Mouse (Mus musculus) limb, embryonic 10.5 days (tissue): Measurements from ENCODE around the gene Klhl29. TPM values are rescaled to one million over a fixed set of nuclear protein-coding genes. Genes with fewer than 3 reads are reported as not detected.

Experiments
- DNase-seq: peaks from one replicate; pipeline ENCODE4 v3.0.0-alpha.2; 2017; ENCODE audit warnings: low spot score
- H3K27ac ChIP-seq: fragments of 300-500 bp; sonication (generic); 2 replicates; pipeline ENCODE4 v1.5.1; 2016; ENCODE audit warnings: mild to moderate bottlenecking
- H3K27me3 ChIP-seq: fragments of 300-500 bp; sonication (generic); 2 replicates; pipeline ENCODE4 v1.6.1; 2016; ENCODE audit warnings: low read depth, mild to moderate bottlenecking; ENCODE audit not compliant: poor library complexity, severe bottlenecking
- H3K36me3 ChIP-seq: fragments of 300-500 bp; sonication (generic); 2 replicates; pipeline ENCODE4 v1.6.1; 2016; ENCODE audit warnings: mild to moderate bottlenecking, moderate library complexity
- H3K4me1 ChIP-seq: fragments of 300-500 bp; sonication (generic); 2 replicates; pipeline ENCODE4 v1.6.1; 2016
- H3K4me3 ChIP-seq: fragments of 300-500 bp; sonication (generic); 2 replicates; pipeline ENCODE4 v1.5.1; 2016; ENCODE audit warnings: mild to moderate bottlenecking, moderate library complexity
- H3K9me3 ChIP-seq: fragments of 300-500 bp; sonication (generic); replicated peaks from 2 replicates; pipeline ENCODE4 v1.6.1; 2016; ENCODE audit warnings: mild to moderate bottlenecking
- WGBS: fragments of 180-500 bp; shearing (Covaris S2); methylation state at CpG from one replicate; pipeline ENCODE4 v1.1.7; 2016; 5-methylcytosine and 5-hydroxymethylcytosine counted together
- polyA plus RNA-seq: library from polyadenylated mRNA; unstranded; fragments of >200 nt; fragmentation: Nextera tagmentation; extraction: Ambion mirVana; gene quantifications from 2 replicates; pipeline ENCODE4 v1.2.1, GENCODE M21; 2016

Klhl29 gene
- polyA plus RNA-seq, 1 experiment from 2014 or later = 1.4 TPM

GRCm38 (mm10) chr12:5316029-5316567 lies 59.4 kb downstream of the Klhl29 start:
- H3K27me3 ChIP-seq = no peaks in the 10 kb centered on the region
- no peak for DNase-seq
- 90% methylated on average over 9 of the region's 9 CpGs for WGBS

GRCm38 (mm10) chr12:5307923-5308322 lies 67.6 kb downstream of the Klhl29 start:
- 92% methylated on average over 2 of the region's 2 CpGs for WGBS
- Histone ChIP-seq H3K9me3 (no peaks in the 10 kb centered on the region), H3K4me3 (no peak overlapping the region), H3K36me3 (no peaks in the 10 kb centered on the region), H3K27me3 (no peaks in the 10 kb centered on the region), H3K27ac (no peak overlapping the region), H3K4me1 (peaks cover 4% of the 10 kb centered on the region; the same call in 1 of the 2 replicates)
- no peak for DNase-seq

More at GRCm38 (mm10) chr12:5316029-5316567, 59.4 kb downstream of the Klhl29 start:
- Histone ChIP-seq H3K27ac (no peak overlapping the region), H3K4me3 (no peak overlapping the region), H3K9me3 (no peaks in the 10 kb centered on the region), H3K4me1 (peaks cover 24% of the 10 kb centered on the region), H3K36me3 (no peaks in the 10 kb centered on the region)

GRCm38 (mm10) chr12:5305466-5305865 lies 70.0 kb downstream of the Klhl29 start:
- no peak for DNase-seq
- peaks cover 4% of the 10 kb centered on the region; the same call in 1 of the 2 replicates for H3K4me1 ChIP-seq
- WGBS = 62% methylated on average over 1 of the region's 1 CpGs
- H3K27ac ChIP-seq = no peak overlapping the region
- no peaks in the 10 kb centered on the region for H3K9me3 ChIP-seq
- H3K36me3 ChIP-seq = no peaks in the 10 kb centered on the region
- H3K27me3 ChIP-seq = no peaks in the 10 kb centered on the region
- no peak overlapping the region for H3K4me3 ChIP-seq

GRCm38 (mm10) chr12:5303912-5304311 lies 71.6 kb downstream of the Klhl29 start:
- no peak overlapping the region for H3K4me3 ChIP-seq
- H3K27ac ChIP-seq = no peak overlapping the region
- H3K27me3 ChIP-seq = no peaks in the 10 kb centered on the region
- no peaks in the 10 kb centered on the region for H3K9me3 ChIP-seq
- WGBS = 91% methylated on average over 5 of the region's 5 CpGs
- no peaks in the 10 kb centered on the region for H3K36me3 ChIP-seq
- peaks cover 13% of the 10 kb centered on the region for H3K4me1 ChIP-seq
- DNase-seq = no peak

- no peaks in the 10 kb centered on the region for H3K9me3 ChIP-seq
- WGBS = 96% methylated on average over 4 of the region's 4 CpGs
- no peak overlapping the region for H3K27ac ChIP-seq
- H3K36me3 ChIP-seq = no peaks in the 10 kb centered on the region
- no peaks in the 10 kb centered on the region for H3K27me3 ChIP-seq
- H3K4me3 ChIP-seq = no peak overlapping the region
- DNase-seq = no peak
- H3K4me1 ChIP-seq = peaks cover 13% of the 10 kb centered on the region
Measured at GRCm38 (mm10) chr12:5303100-5303499, 72.4 kb downstream of the Klhl29 start.

GRCm38 (mm10) chr12:5301841-5302240 lies 73.6 kb downstream of the Klhl29 start:
- Histone ChIP-seq H3K9me3 (no peaks in the 10 kb centered on the region), H3K4me3 (no peak overlapping the region), H3K36me3 (no peaks in the 10 kb centered on the region), H3K27me3 (no peaks in the 10 kb centered on the region), H3K27ac (no peak overlapping the region), H3K4me1 (peaks cover 13% of the 10 kb centered on the region)
- WGBS = 85% methylated on average over 5 of the region's 5 CpGs
- DNase-seq = no peak

- no peak overlapping the region for H3K4me3 ChIP-seq
- no peak overlapping the region for H3K27ac ChIP-seq
- 85% methylated on average over 7 of the region's 7 CpGs for WGBS
- H3K9me3 ChIP-seq = no peaks in the 10 kb centered on the region
- H3K27me3 ChIP-seq = no peaks in the 10 kb centered on the region
- peaks cover 9% of the 10 kb centered on the region for H3K4me1 ChIP-seq
- no peak for DNase-seq
- no peaks in the 10 kb centered on the region for H3K36me3 ChIP-seq
Measured at GRCm38 (mm10) chr12:5296422-5296821, 79.1 kb downstream of the Klhl29 start.

GRCm38 (mm10) chr12:5292316-5292715 lies 83.2 kb downstream of the Klhl29 start:
- Histone ChIP-seq H3K4me1 (no peaks in the 10 kb centered on the region), H3K9me3 (no peaks in the 10 kb centered on the region), H3K27ac (no peak overlapping the region), H3K36me3 (no peaks in the 10 kb centered on the region), H3K4me3 (no peak overlapping the region), H3K27me3 (no peaks in the 10 kb centered on the region)
- WGBS = 93% methylated on average over 7 of the region's 7 CpGs
- no peak for DNase-seq

GRCm38 (mm10) chr12:5285579-5285978 lies 89.9 kb downstream of the Klhl29 start:
- H3K36me3 ChIP-seq = no peaks in the 10 kb centered on the region
- no peaks in the 10 kb centered on the region for H3K27me3 ChIP-seq
- no peaks in the 10 kb centered on the region for H3K9me3 ChIP-seq
- H3K4me1 ChIP-seq = peaks cover 22% of the 10 kb centered on the region
- DNase-seq = no peak
- H3K27ac ChIP-seq = no peak overlapping the region
- H3K4me3 ChIP-seq = no peak overlapping the region
- 89% methylated on average over 11 of the region's 11 CpGs for WGBS

- 89% methylated on average over 6 of the region's 6 CpGs for WGBS
- no peaks in the 10 kb centered on the region for H3K9me3 ChIP-seq
- peaks cover 22% of the 10 kb centered on the region for H3K4me1 ChIP-seq
- no peaks in the 10 kb centered on the region for H3K27me3 ChIP-seq
- H3K36me3 ChIP-seq = no peaks in the 10 kb centered on the region
- H3K4me3 ChIP-seq = no peak overlapping the region
- H3K27ac ChIP-seq = no peak overlapping the region
- no peak for DNase-seq
Measured at GRCm38 (mm10) chr12:5284961-5285360, 90.5 kb downstream of the Klhl29 start.

GRCm38 (mm10) chr12:5283654-5284053 lies 91.8 kb downstream of the Klhl29 start:
- no peak for DNase-seq
- Histone ChIP-seq H3K27me3 (no peaks in the 10 kb centered on the region), H3K4me1 (peaks cover 27% of the 10 kb centered on the region), H3K4me3 (no peak overlapping the region), H3K9me3 (no peaks in the 10 kb centered on the region), H3K27ac (no peak overlapping the region), H3K36me3 (no peaks in the 10 kb centered on the region)
- 87% methylated on average over 2 of the region's 2 CpGs for WGBS

- H3K36me3 ChIP-seq = no peaks in the 10 kb centered on the region
- peaks cover 27% of the 10 kb centered on the region for H3K4me1 ChIP-seq
- H3K27me3 ChIP-seq = no peaks in the 10 kb centered on the region
- no peak for DNase-seq
- H3K27ac ChIP-seq = no peak overlapping the region; the same call in 1 of the 2 replicates
- WGBS = 30% methylated on average over 2 of the region's 2 CpGs
- H3K4me3 ChIP-seq = no peak overlapping the region
- no peaks in the 10 kb centered on the region for H3K9me3 ChIP-seq
Measured at GRCm38 (mm10) chr12:5282611-5283010, 92.9 kb downstream of the Klhl29 start.

- no peak for DNase-seq
- Histone ChIP-seq H3K27me3 (no peaks in the 10 kb centered on the region), H3K27ac (no peak overlapping the region; the same call in 1 of the 2 replicates), H3K9me3 (no peaks in the 10 kb centered on the region), H3K36me3 (no peaks in the 10 kb centered on the region), H3K4me3 (no peak overlapping the region), H3K4me1 (peaks cover 41% of the 10 kb centered on the region)
- WGBS = 63% methylated on average over 1 of the region's 1 CpGs
Measured at GRCm38 (mm10) chr12:5279873-5280272, 95.6 kb downstream of the Klhl29 start.

- Histone ChIP-seq H3K4me1 (peaks cover 31% of the 10 kb centered on the region), H3K27me3 (no peaks in the 10 kb centered on the region), H3K4me3 (no peak overlapping the region), H3K27ac (no peak overlapping the region), H3K9me3 (no peaks in the 10 kb centered on the region), H3K36me3 (no peaks in the 10 kb centered on the region)
- no peak for DNase-seq
- 91% methylated on average over 9 of the region's 9 CpGs for WGBS
Measured at GRCm38 (mm10) chr12:5277028-5277427, 98.5 kb downstream of the Klhl29 start.
